Mouse (Mus musculus) MEL (cell line): ENCODE results near the gene Prmt9. TPM values are rescaled to one million over a fixed set of nuclear protein-coding genes. Genes with fewer than 3 reads are reported as not detected.
A peak's percentile ranks its signal among the peaks of the same experiment; 100 is the strongest.

Experiments used
- DNase-seq: peaks from one replicate; pipeline ENCODE4 v3.0.0; 2011; ENCODE audit warnings: low read depth, low spot score
- H3K27ac ChIP-seq: 2 replicates; pipeline ENCODE4 v1.5.1; 2012; ENCODE audit warnings: low read depth, mild to moderate bottlenecking, control low read depth, low read length, moderate library complexity; ENCODE audit not compliant: control insufficient read depth
- H3K27me3 ChIP-seq, 2 experiments: fragments of 150-350 bp in 1 of 2; sonication (generic) in 1 of 2; 2 replicates each; pipeline ENCODE4 v1.6.1; 2012; ENCODE audit warnings: low read length in 2 of 2, mild to moderate bottlenecking in 2 of 2, improper control_type of control experiment in 1 of 2, moderate library complexity in 1 of 2; ENCODE audit not compliant: insufficient read depth in 2 of 2, control insufficient read depth in 1 of 2
- H3K36me3 ChIP-seq, 2 experiments: 2 replicates each; pipeline ENCODE4 v1.6.1; 2012 to 2014; ENCODE audit warnings: low read length in 2 of 2, improper control_type of control experiment in 1 of 2, inconsistent platforms in 1 of 2, mild to moderate bottlenecking in 1 of 2; ENCODE audit not compliant: insufficient read depth in 2 of 2, control insufficient read depth in 1 of 2
- H3K4me1 ChIP-seq, 2 experiments: fragments of 150-350 bp in 1 of 2; sonication (generic) in 1 of 2; 2 replicates each; pipeline ENCODE4 v1.6.1; 2012; ENCODE audit warnings: low read length in 2 of 2, improper control_type of control experiment in 1 of 2, mild to moderate bottlenecking in 1 of 2; ENCODE audit not compliant: insufficient read depth in 2 of 2, control insufficient read depth in 1 of 2
- H3K4me3 ChIP-seq, 2 experiments: fragments of 150-350 bp in 1 of 2; sonication (generic) in 1 of 2; 2 replicates each; pipeline ENCODE4 v1.5.1; 2012; ENCODE audit warnings: low read depth in 2 of 2, low read length in 2 of 2, mild to moderate bottlenecking in 2 of 2, moderate library complexity in 2 of 2, control low read depth in 1 of 2, improper control_type of control experiment in 1 of 2; ENCODE audit not compliant: control insufficient read depth in 1 of 2, insufficient read depth in 1 of 2
- H3K79me2 ChIP-seq: 2 replicates; pipeline ENCODE4 v1.6.1; 2012; ENCODE audit warnings: mild to moderate bottlenecking, low read length, moderate library complexity; ENCODE audit not compliant: control insufficient read depth, poor library complexity, insufficient read depth
- H3K9ac ChIP-seq: 2 replicates; pipeline ENCODE4 v1.6.1; 2012; ENCODE audit warnings: low read depth, mild to moderate bottlenecking, control low read depth, low read length, moderate library complexity; ENCODE audit not compliant: control insufficient read depth, poor library complexity, severe bottlenecking
- H3K9me3 ChIP-seq: fragments of 150-350 bp; sonication (generic); replicated peaks from 2 replicates; pipeline ENCODE4 v1.6.1; 2012; ENCODE audit warnings: mild to moderate bottlenecking, low read length, improper control_type of control experiment, moderate library complexity; ENCODE audit not compliant: insufficient read depth
- CHD1 ChIP-seq: IDR thresholded peaks from 2 replicates; pipeline ENCODE4 v1.6.1; 2012; ENCODE audit warnings: low read depth, mild to moderate bottlenecking, inconsistent platforms, low read length, improper control_type of control experiment
- CTCF ChIP-seq, 3 experiments: IDR thresholded peaks in 2 of 3; conservative IDR thresholded peaks in 1 of 3; 2 replicates each; pipeline ENCODE4 v1.5.1; 2011 to 2012; ENCODE audit warnings: low read length in 3 of 3, low read depth in 2 of 3, mild to moderate bottlenecking in 2 of 3, improper control_type of control experiment in 1 of 3, inconsistent platforms in 1 of 3, mixed read lengths in 1 of 3, moderate library complexity in 1 of 3; ENCODE audit not compliant: control insufficient read depth in 1 of 3, insufficient read depth in 1 of 3, poor library complexity in 1 of 3, severe bottlenecking in 1 of 3
- ELF1 ChIP-seq: IDR thresholded peaks from 2 replicates; pipeline ENCODE4 v1.6.1; 2014; ENCODE audit warnings: low read depth, mild to moderate bottlenecking, inconsistent platforms, low read length, improper control_type of control experiment, moderate library complexity
- ETS1 ChIP-seq: IDR thresholded peaks from 2 replicates; pipeline ENCODE4 v1.6.1; 2012; ENCODE audit warnings: low read depth, mild to moderate bottlenecking, inconsistent platforms, low read length, improper control_type of control experiment, moderate library complexity
- GABPA ChIP-seq: IDR thresholded peaks from 2 replicates; pipeline ENCODE4 v1.6.1; 2012; ENCODE audit warnings: low read depth, mild to moderate bottlenecking, inconsistent platforms, low read length, improper control_type of control experiment, moderate library complexity
- HCFC1 ChIP-seq: IDR thresholded peaks from 2 replicates; pipeline ENCODE4 v1.6.1; 2012; ENCODE audit warnings: low read depth, mild to moderate bottlenecking, inconsistent platforms, low read length, improper control_type of control experiment, moderate library complexity
- JUND ChIP-seq: IDR thresholded peaks from 2 replicates; pipeline ENCODE4 v1.6.1; 2011; ENCODE audit warnings: low read depth, mild to moderate bottlenecking, improper control_type of control experiment, low read length
- MAX ChIP-seq: IDR thresholded peaks from 2 replicates; pipeline ENCODE4 v1.6.1; 2011; ENCODE audit warnings: low read length, improper control_type of control experiment
- MAZ ChIP-seq: IDR thresholded peaks from 2 replicates; pipeline ENCODE4 v1.6.1; 2012; ENCODE audit warnings: low read depth, mild to moderate bottlenecking, inconsistent platforms, low read length, improper control_type of control experiment
- MEF2A ChIP-seq: IDR thresholded peaks from 2 replicates; pipeline ENCODE4 v1.6.1; 2014; ENCODE audit warnings: low read depth, mild to moderate bottlenecking, inconsistent platforms, low read length, improper control_type of control experiment; ENCODE audit not compliant: poor library complexity, insufficient replicate concordance, severe bottlenecking; ENCODE audit errors: extremely low read depth
- MXI1 ChIP-seq: IDR thresholded peaks from 2 replicates; pipeline ENCODE4 v1.6.1; 2011; ENCODE audit warnings: mild to moderate bottlenecking, low read depth, low read length, improper control_type of control experiment
- MYC ChIP-seq: IDR thresholded peaks from 2 replicates; pipeline ENCODE4 v1.6.1; 2011; ENCODE audit warnings: low read depth, mild to moderate bottlenecking, low read length, improper control_type of control experiment, moderate library complexity
- NELFE ChIP-seq: IDR thresholded peaks from 2 replicates; pipeline ENCODE4 v1.6.1; 2011; ENCODE audit warnings: low read depth, low read length, improper control_type of control experiment
- NRF1 ChIP-seq: IDR thresholded peaks from 2 replicates; pipeline ENCODE4 v1.6.1; 2014; ENCODE audit warnings: low read depth, mild to moderate bottlenecking, inconsistent platforms, low read length, improper control_type of control experiment, moderate library complexity; ENCODE audit not compliant: poor library complexity, insufficient read depth, severe bottlenecking
- POLR2A ChIP-seq, 2 experiments: IDR thresholded peaks; 2 replicates each; pipeline ENCODE4 v1.6.1; 2011 to 2012; ENCODE audit warnings: low read length in 2 of 2, mild to moderate bottlenecking in 2 of 2, control low read depth in 1 of 2, improper control_type of control experiment in 1 of 2, low read depth in 1 of 2, moderate library complexity in 1 of 2; ENCODE audit not compliant: control insufficient read depth in 1 of 2, insufficient read depth in 1 of 2, poor library complexity in 1 of 2
- SIN3A ChIP-seq: IDR thresholded peaks from 2 replicates; pipeline ENCODE4 v1.6.1; 2012; ENCODE audit warnings: low read length, improper control_type of control experiment, inconsistent platforms
- TAL1 ChIP-seq: IDR thresholded peaks from 2 replicates; pipeline ENCODE4 v1.6.1; 2012; ENCODE audit warnings: mild to moderate bottlenecking, inconsistent platforms, low read length, moderate library complexity, mixed read lengths
- TCF12 ChIP-seq: IDR thresholded peaks from 2 replicates; pipeline ENCODE4 v1.6.1; 2014; ENCODE audit warnings: low read depth, mild to moderate bottlenecking, inconsistent platforms, low read length, improper control_type of control experiment, moderate library complexity
- UBTF ChIP-seq: IDR thresholded peaks from 2 replicates; pipeline ENCODE4 v1.6.1; 2012; ENCODE audit warnings: low read depth, mild to moderate bottlenecking, inconsistent platforms, low read length, improper control_type of control experiment, moderate library complexity, borderline replicate concordance; ENCODE audit not compliant: insufficient read depth
- ZMIZ1 ChIP-seq: IDR thresholded peaks from 2 replicates; pipeline ENCODE4 v1.6.1; 2012; ENCODE audit warnings: low read depth, mild to moderate bottlenecking, inconsistent platforms, low read length, improper control_type of control experiment, moderate library complexity
- ZNF384 ChIP-seq: IDR thresholded peaks from 2 replicates; pipeline ENCODE4 v1.6.1; 2012; ENCODE audit warnings: low read depth, mild to moderate bottlenecking, inconsistent platforms, low read length, improper control_type of control experiment
- polyA plus RNA-seq, 2 experiments: library from polyadenylated mRNA; stranded (reverse) in 1 of 2; unstranded in 1 of 2; fragments of >175 nt in 1 of 2; fragments of >200 nt in 1 of 2; gene quantifications; 2 replicates each; pipeline versions ENCODE4 v1.2.1 to v1.2.4; 2012; ENCODE audit warnings: low replicate concordance in 2 of 2, low read depth in 1 of 2; ENCODE audit not compliant: insufficient read length in 2 of 2, insufficient read depth in 1 of 2, missing spikeins in 1 of 2
- total RNA-seq: library from RNA; depleted of rRNA; stranded (reverse); fragments of 300-350 nt; gene quantifications from 2 replicates; pipeline ENCODE4 v1.2.3, GENCODE M21; 2012

Gene Prmt9
- total and polyA plus RNA-seq, 3 experiments, result 16.0 to 54.2 (median 18.6) TPM

DNA sequence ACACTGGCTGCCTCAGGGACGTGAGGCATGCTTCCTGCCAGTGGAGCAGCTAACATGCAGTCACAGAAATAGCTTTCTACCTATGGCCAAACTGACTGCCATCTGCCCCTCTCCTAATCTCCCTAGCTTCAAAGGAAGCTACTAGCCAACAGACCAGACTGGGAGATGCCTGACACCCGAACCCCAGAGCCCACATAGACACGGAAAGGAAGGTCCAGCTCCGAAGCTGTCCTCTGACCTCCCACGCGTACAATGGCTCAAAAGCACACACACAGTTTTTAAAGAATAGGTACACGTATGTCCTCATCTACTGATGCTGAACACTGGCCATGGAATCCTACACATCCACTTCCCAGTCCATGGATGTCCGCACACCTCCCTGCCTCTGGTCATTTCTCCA is 33.4 kb upstream of the Prmt9 start:
- DNase-seq, result no peak
- H3K4me1 ChIP-seq, result peaks cover 0 to 16% of the 10 kb centered on the region in 2 experiments; a peak in 2 of 4 replicates
- H3K79me2 ChIP-seq, result peaks cover 56% of the 10 kb centered on the region
- no peak overlapping the region for H3K9ac ChIP-seq
- no peaks in the 10 kb centered on the region for H3K27me3 ChIP-seq
- TF ChIP-seq SIN3A (no peak), JUND (no peak), MAX (no peak), CTCF (IDR thresholded peaks at IDR 0.05 in 2 of 3, conservative IDR thresholded peaks at IDR 0.05 in 1 of 3; ENCODE audit: control insufficient read depth in 1 of 3, insufficient read depth in 1 of 3, low read depth in 2 of 3, low read length in 3 of 3, poor library complexity in 1 of 3, severe bottlenecking in 1 of 3) (no peak), ZNF384 (no peak), MYC (no peak), ETS1 (no peak)
- TF ChIP-seq, all 39 proteins: peak for 0
- Histone ChIP-seq H3K36me3 (peaks cover 0 to 13% of the 10 kb centered on the region in 2 experiments; a peak in 2 of 4 replicates), H3K4me3 (no peak overlapping the region), H3K9me3 (no peaks in the 10 kb centered on the region), H3K27ac (no peak overlapping the region)

DNA sequence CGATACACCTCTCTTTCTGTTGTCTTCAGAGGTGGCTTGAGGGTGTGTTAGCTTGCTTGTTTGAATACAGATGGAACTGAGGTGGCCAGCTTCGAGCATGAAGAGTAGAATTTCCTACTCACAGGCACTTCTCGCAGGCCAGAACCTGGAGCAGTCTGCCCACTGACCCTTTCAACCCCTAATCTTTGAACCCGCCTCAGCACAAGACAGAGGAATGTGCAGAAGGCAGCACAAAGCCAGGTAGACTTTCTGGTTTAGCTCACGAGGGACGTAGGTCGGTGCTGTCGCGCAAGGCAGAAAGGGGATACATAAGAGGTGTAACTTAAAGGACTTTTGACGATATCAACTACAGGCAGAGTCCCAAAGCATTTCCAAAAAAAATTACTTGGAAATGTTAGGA is 32.4 kb upstream of the Prmt9 start:
- Histone ChIP-seq H3K27ac (no peak overlapping the region), H3K9ac (peak overlapping the region; percentile 91), H3K36me3 (peaks cover 0 to 13% of the 10 kb centered on the region in 2 experiments; a peak in 2 of 4 replicates), H3K27me3 (no peaks in the 10 kb centered on the region), H3K4me3 (peak overlapping the region; percentile 88 to 96), H3K4me1 (peaks cover 0 to 16% of the 10 kb centered on the region in 2 experiments; a peak in 2 of 4 replicates), H3K9me3 (no peaks in the 10 kb centered on the region), H3K79me2 (peaks cover 53% of the 10 kb centered on the region)
- DNase-seq, result peak; percentile 68
- TF ChIP-seq TAL1 (no peak), UBTF (no peak), MEF2A (no peak)
- TF ChIP-seq, all 39 proteins: peak for 0

DNA sequence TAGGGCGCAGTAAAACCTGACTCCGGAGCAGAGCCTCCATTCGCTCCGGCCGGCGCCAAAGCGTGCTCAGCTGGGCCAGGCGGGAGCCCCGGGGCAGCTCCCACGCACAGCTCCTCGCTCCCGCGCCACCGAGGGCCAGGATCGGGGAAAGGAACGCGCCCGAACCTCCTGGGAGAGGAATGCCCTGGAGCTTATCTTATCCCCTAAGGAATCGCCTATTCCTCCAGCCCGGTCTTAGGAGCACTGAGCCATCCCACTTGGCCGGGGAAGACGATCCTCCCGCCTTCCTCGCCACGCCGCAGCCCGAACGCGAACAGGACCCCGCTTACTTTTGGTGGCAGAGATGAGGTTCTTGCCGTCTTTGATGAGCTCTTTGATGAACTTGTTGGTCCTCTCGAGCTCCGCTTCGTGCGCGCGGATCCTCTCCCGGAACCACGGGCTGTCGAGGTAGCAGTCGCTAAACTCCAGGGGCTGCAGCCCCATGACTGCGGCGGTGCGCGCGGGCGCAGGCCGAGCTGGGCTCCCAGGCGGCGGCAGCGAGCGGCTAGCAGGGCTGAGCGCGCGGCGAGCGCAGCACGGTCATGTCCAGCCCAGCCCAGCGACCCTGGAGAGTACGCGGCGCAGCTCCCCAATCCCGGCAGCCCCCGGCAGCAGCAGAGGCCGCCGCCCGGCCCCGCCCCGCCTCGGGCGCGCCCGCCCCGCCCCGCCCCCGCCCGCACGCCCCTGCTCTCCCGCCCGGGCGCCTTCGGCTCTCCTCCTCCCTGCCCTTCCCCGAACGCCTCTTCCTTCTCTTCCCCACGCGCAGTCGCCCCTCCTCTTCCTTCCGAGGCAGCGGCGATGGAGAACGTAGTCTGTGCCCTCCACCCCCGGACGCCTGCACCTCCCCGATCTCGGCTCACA is 31.6 kb upstream of the Prmt9 start, which contains the start of gene Arhgap10:
Gene Arhgap10, minus strand, starts transcription at position 653 of the 900 bp plus-strand sequence.
- Histone ChIP-seq H3K36me3 (peaks cover 0 to 13% of the 10 kb centered on the region in 2 experiments; a peak in 2 of 4 replicates), H3K27ac (peak within 1 kb of the TSS; percentile 94), H3K79me2 (peaks cover 48% of the 10 kb centered on the region), H3K9me3 (no peaks in the 10 kb centered on the region), H3K4me3 (peak within 1 kb of the TSS; percentile 91 to 97), H3K27me3 (no peaks in the 10 kb centered on the region), H3K9ac (peak within 1 kb of the TSS; percentile 96), H3K4me1 (peaks cover 0 to 16% of the 10 kb centered on the region in 2 experiments; a peak in 2 of 4 replicates)
- DNase-seq, result peak; percentile 90
- TF ChIP-seq CTCF (IDR thresholded peaks at IDR 0.05 in 2 of 3, conservative IDR thresholded peaks at IDR 0.05 in 1 of 3; ENCODE audit: control insufficient read depth in 1 of 3, insufficient read depth in 1 of 3, low read depth in 2 of 3, low read length in 3 of 3, poor library complexity in 1 of 3, severe bottlenecking in 1 of 3), result no peak
- peak; percentile 83; the same call in 1 of the 2 replicates for TF ChIP-seq CHD1
- no peak for TF ChIP-seq GABPA
- TF ChIP-seq MXI1, result peak; percentile 48
- TF ChIP-seq POLR2A (IDR thresholded peaks at IDR 0.05; ENCODE audit: control insufficient read depth in 1 of 2, insufficient read depth in 1 of 2, low read depth in 1 of 2, low read length in 2 of 2, poor library complexity in 1 of 2), result peak; percentile 61 to 90; a peak in 3 of 4 replicates
- no peak for TF ChIP-seq JUND
- 0 out of 2 replicates have a peak, but pooled peaks have one; percentile 15 for TF ChIP-seq ELF1
- TF ChIP-seq HCFC1, result peak; percentile 61
- peak; percentile 57; the same call in 1 of the 2 replicates for TF ChIP-seq NRF1
- peak; percentile 49; the same call in 1 of the 2 replicates for TF ChIP-seq MAZ
- peak; percentile 56; the same call in 1 of the 2 replicates for TF ChIP-seq MAX
- no peak for TF ChIP-seq UBTF
- TF ChIP-seq NELFE, result peak; percentile 79
- TF ChIP-seq SIN3A, result peak; percentile 10; the same call in 1 of the 2 replicates
- TF ChIP-seq ZNF384, result no peak
- 0 out of 2 replicates have a peak, but pooled peaks have one; percentile 61 for TF ChIP-seq ZMIZ1
- TF ChIP-seq TCF12, result 0 out of 2 replicates have a peak, but pooled peaks have one; percentile 24
